Mouse (Mus musculus) ES-Bruce4 (cell line): ENCODE measurements around the gene Rpusd3. TPM values are rescaled to one million over a fixed set of nuclear protein-coding genes. Genes with fewer than 3 reads are reported as not detected.

Experiments used
- H3K27ac ChIP-seq: 2 replicates; pipeline ENCODE4 v1.5.1; 2012; ENCODE audit warnings: low read length, inconsistent platforms; ENCODE audit not compliant: insufficient read depth
- H3K27me3 ChIP-seq: 2 replicates; pipeline ENCODE4 v1.6.1; 2012; ENCODE audit warnings: mild to moderate bottlenecking, low read length, inconsistent platforms; ENCODE audit not compliant: control insufficient read depth, poor library complexity, insufficient read depth, severe bottlenecking
- H3K36me3 ChIP-seq: 2 replicates; pipeline ENCODE4 v1.6.1; 2012; ENCODE audit warnings: inconsistent platforms, mild to moderate bottlenecking, low read length, moderate library complexity; ENCODE audit not compliant: control insufficient read depth, poor library complexity, insufficient read depth, severe bottlenecking
- H3K4me1 ChIP-seq: one replicate; pipeline ENCODE4 v1.8.1; 2011; ENCODE audit warnings: low read length; ENCODE audit not compliant: control insufficient read depth, insufficient read depth
- H3K4me3 ChIP-seq: 2 replicates; pipeline ENCODE4 v1.5.1; 2011; ENCODE audit warnings: low read depth, mild to moderate bottlenecking, low read length
- H3K9ac ChIP-seq: 2 replicates; pipeline ENCODE4 v1.6.1; 2012; ENCODE audit warnings: low read depth, mild to moderate bottlenecking, inconsistent platforms; ENCODE audit not compliant: poor library complexity, severe bottlenecking
- H3K9me3 ChIP-seq: replicated peaks from 2 replicates; pipeline ENCODE4 v1.6.1; 2012; ENCODE audit warnings: mild to moderate bottlenecking, low read length, inconsistent platforms; ENCODE audit not compliant: control insufficient read depth, poor library complexity, insufficient read depth, severe bottlenecking
- CTCF ChIP-seq: IDR thresholded peaks from one replicate; pipeline ENCODE4 v1.8.1; 2011; ENCODE audit warnings: low read depth, low read length
- EP300 ChIP-seq: IDR thresholded peaks from 2 replicates; pipeline ENCODE4 v1.6.1; 2011; ENCODE audit warnings: low read depth, low read length; ENCODE audit not compliant: insufficient read depth
- POLR2A ChIP-seq: IDR thresholded peaks from one replicate; pipeline ENCODE4 v1.8.1; 2011; ENCODE audit warnings: low read length; ENCODE audit not compliant: insufficient read depth
- polyA plus RNA-seq: library from polyadenylated mRNA; stranded (reverse); fragments of >200 nt; gene quantifications from 2 replicates; pipeline ENCODE4 v1.2.4, GENCODE M21; 2011; ENCODE audit warnings: low read depth; ENCODE audit not compliant: missing spikeins, insufficient read depth, insufficient read length

Rpusd3 gene
- polyA plus RNA-seq, 1 experiment: 13.8 TPM

GRCm38 (mm10) chr6:113394811-113395210 lies 24.3 kb downstream of the Rpusd3 start:
- Histone ChIP-seq H3K4me1 (peaks cover 3% of the 10 kb centered on the region), H3K9ac (no peak overlapping the region), H3K4me3 (no peak overlapping the region), H3K36me3 (peaks cover 3% of the 10 kb centered on the region; the same call in 1 of the 2 replicates), H3K27ac (no peak overlapping the region), H3K9me3 (no peaks in the 10 kb centered on the region), H3K27me3 (no peaks in the 10 kb centered on the region)
- no peak for TF ChIP-seq POLR2A
- no peak for TF ChIP-seq EP300
- TF ChIP-seq CTCF: no peak

DNA sequence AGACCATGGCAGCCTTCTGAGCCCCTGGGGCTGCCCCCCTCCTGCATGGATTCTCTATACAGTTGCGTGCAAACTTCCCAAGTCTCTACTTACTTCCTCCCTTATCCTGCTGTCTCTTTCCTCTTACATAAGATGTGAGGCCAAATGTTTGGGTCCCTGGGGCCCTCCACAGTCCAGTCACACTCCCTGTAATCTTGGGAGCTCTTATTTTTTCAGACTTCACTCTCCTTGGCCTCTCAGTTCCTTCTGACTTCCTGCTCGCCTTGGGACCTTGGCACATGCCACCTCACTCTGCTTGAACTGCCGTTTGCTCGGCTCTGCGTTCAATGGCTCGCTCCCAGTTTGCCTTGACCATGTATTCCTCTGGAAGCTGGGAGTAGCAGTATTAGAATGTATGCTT lies 25.2 kb downstream of the Rpusd3 start:
- Histone ChIP-seq H3K4me3 (no peak overlapping the region), H3K9ac (no peak overlapping the region), H3K4me1 (peaks cover 3% of the 10 kb centered on the region), H3K27ac (no peak overlapping the region), H3K27me3 (no peaks in the 10 kb centered on the region), H3K36me3 (peaks cover 9% of the 10 kb centered on the region), H3K9me3 (no peaks in the 10 kb centered on the region)
- TF ChIP-seq CTCF (no peak), EP300 (no peak), POLR2A (no peak)

- TF ChIP-seq POLR2A (no peak), CTCF (no peak), EP300 (no peak)
- H3K4me3 ChIP-seq: peak overlapping the region; percentile 59
- no peak overlapping the region for H3K27ac ChIP-seq
- peaks cover 13% of the 10 kb centered on the region for H3K36me3 ChIP-seq
- peaks cover 3% of the 10 kb centered on the region for H3K4me1 ChIP-seq
- H3K9ac ChIP-seq: peak overlapping the region; percentile 72
- no peaks in the 10 kb centered on the region for H3K9me3 ChIP-seq
- H3K27me3 ChIP-seq: no peaks in the 10 kb centered on the region
Observed at GRCm38 (mm10) chr6:113392387-113393071, 26.6 kb downstream of the Rpusd3 start.

DNA sequence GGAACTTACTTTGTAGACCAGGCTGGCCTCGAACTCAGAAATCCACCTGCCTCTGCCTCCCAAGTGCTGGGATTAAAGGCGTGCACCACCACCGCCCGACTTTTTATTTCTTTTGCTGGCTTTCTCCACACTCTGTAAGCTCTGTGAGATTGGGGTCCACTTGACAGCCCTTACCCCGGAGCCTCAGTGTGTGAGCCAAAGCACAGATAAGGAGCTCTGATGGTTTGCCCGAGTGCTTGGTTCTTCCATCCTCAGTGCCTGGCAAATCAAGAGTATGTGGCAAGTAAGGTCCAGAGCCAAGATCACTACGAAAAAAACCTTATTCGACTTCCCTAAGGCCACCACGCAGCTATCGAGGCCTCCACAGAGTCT lies 27.1 kb downstream of the Rpusd3 start:
- Histone ChIP-seq H3K36me3 (peaks cover 18% of the 10 kb centered on the region), H3K4me3 (peak overlapping the region; percentile 59), H3K9ac (peak overlapping the region; percentile 72), H3K4me1 (peaks cover 3% of the 10 kb centered on the region), H3K27ac (no peak overlapping the region), H3K27me3 (no peaks in the 10 kb centered on the region), H3K9me3 (no peaks in the 10 kb centered on the region)
- no peak for TF ChIP-seq CTCF
- no peak for TF ChIP-seq EP300

GRCm38 (mm10) chr6:113390715-113391114 lies 28.4 kb downstream of the Rpusd3 start:
- Histone ChIP-seq H3K9ac (no peak overlapping the region), H3K36me3 (peaks cover 28% of the 10 kb centered on the region), H3K27me3 (no peaks in the 10 kb centered on the region), H3K9me3 (no peaks in the 10 kb centered on the region), H3K4me1 (no peaks in the 10 kb centered on the region), H3K27ac (no peak overlapping the region), H3K4me3 (no peak overlapping the region)
- TF ChIP-seq EP300: no peak
- TF ChIP-seq CTCF: no peak
- no peak for TF ChIP-seq POLR2A

DNA sequence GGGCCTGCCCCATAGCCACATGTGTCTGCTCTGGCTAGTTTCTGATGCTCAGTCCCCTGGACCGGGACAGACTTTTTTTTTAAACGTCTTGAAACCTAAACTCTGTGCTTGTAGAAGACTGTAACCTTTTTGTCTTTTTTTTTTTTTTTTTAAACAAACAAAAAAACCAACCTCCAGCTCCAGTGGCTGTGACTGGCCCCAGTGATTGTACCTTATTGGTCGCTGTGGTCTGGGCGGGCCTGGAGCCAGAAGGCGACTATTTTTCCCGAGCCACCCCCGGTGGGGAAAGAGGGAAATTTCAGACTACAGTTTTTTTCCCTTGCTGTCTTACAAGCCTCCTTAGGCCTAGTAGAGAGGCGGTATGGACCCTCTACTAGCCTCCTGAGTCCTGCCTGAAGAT lies 30.2 kb downstream of the Rpusd3 start, which contains the start of gene Ttll3:
Gene Ttll3 (plus strand): TSS at position 301 of the 400 bp plus-strand sequence.
- H3K36me3 ChIP-seq: peaks cover 46% of the 10 kb centered on the region
- no peak within 1 kb of the TSS for H3K4me3 ChIP-seq
- no peaks in the 10 kb centered on the region for H3K9me3 ChIP-seq
- no peak within 1 kb of the TSS for H3K9ac ChIP-seq
- no peak within 1 kb of the TSS for H3K27ac ChIP-seq
- H3K4me1 ChIP-seq: no peaks in the 10 kb centered on the region
- no peaks in the 10 kb centered on the region for H3K27me3 ChIP-seq
- TF ChIP-seq POLR2A (no peak), EP300 (no peak), CTCF (no peak)
